Mouse (Mus musculus) spleen, adult 2 months (tissue): ENCODE data around the gene Cep152.

ENCODE experiments used
- CTCF ChIP-seq: fragments of 200-500 bp; IDR thresholded peaks from 2 replicates; pipeline ENCODE4 v1.5.1; 2011; ENCODE audit warnings: mild to moderate bottlenecking, inconsistent platforms; ENCODE audit not compliant: insufficient read depth, insufficient read length, insufficient replicate concordance; ENCODE audit errors: extremely low read depth
- POLR2A ChIP-seq: fragments of 200-500 bp; IDR thresholded peaks from 2 replicates; pipeline ENCODE4 v1.6.1; 2011; ENCODE audit warnings: low read depth, low read length, inconsistent platforms

GRCm38 (mm10) chr2:125575766-125576165 is 49.1 kb downstream of the Cep152 start:
- no peak for TF ChIP-seq POLR2A
- TF ChIP-seq CTCF = no peak
